Mouse (Mus musculus) stomach, postnatal 0 days (tissue): ENCODE measurements around the gene Ggta1. TPM values are rescaled to one million over a fixed set of nuclear protein-coding genes. Genes with fewer than 3 reads are reported as not detected.

Experiments used
- ATAC-seq: fragments of 200-750 bp; cut with Nextera tagmentation; 2 replicates; pipeline ENCODE4 v1.8.0; 2017; ENCODE audit not compliant: low FRiP score, low TSS enrichment
- DNase-seq: peaks from one replicate; pipeline ENCODE4 v3.0.0-alpha.2; 2016; ENCODE audit warnings: low spot score
- H3K27ac ChIP-seq: fragments of 300-500 bp; sonication (generic); replicated peaks from 2 replicates; pipeline ENCODE4 v1.5.1; 2014; ENCODE audit warnings: mild to moderate bottlenecking, control low read depth
- H3K27me3 ChIP-seq: fragments of 300-500 bp; sonication (generic); 2 replicates; pipeline ENCODE4 v1.6.1; 2014; ENCODE audit warnings: low read length; ENCODE audit not compliant: control insufficient read depth, insufficient read depth
- H3K36me3 ChIP-seq: fragments of 300-500 bp; sonication (generic); 2 replicates; pipeline ENCODE4 v1.6.1; 2014; ENCODE audit warnings: low read length, mixed read lengths; ENCODE audit not compliant: control insufficient read depth, insufficient read depth
- H3K4me1 ChIP-seq: fragments of 300-500 bp; sonication (generic); replicated peaks from 2 replicates; pipeline ENCODE4 v1.6.1; 2014; ENCODE audit warnings: antibody characterized with exemption; ENCODE audit not compliant: control insufficient read depth, insufficient read depth
- H3K4me2 ChIP-seq: fragments of 300-500 bp; sonication (generic); replicated peaks from 2 replicates; pipeline ENCODE4 v1.6.1; 2014; ENCODE audit warnings: low read depth, mild to moderate bottlenecking, control low read depth, moderate library complexity
- H3K4me3 ChIP-seq: fragments of 300-500 bp; sonication (generic); 2 replicates; pipeline ENCODE4 v1.5.1; 2014; ENCODE audit warnings: low read depth, low read length, control low read depth
- H3K9ac ChIP-seq: fragments of 300-500 bp; sonication (generic); 2 replicates; pipeline ENCODE4 v1.6.1; 2014; ENCODE audit warnings: mild to moderate bottlenecking, low read length, control low read depth, mixed read lengths
- H3K9me3 ChIP-seq: fragments of 300-500 bp; sonication (generic); 2 replicates; pipeline ENCODE4 v1.6.1; 2016; ENCODE audit warnings: low read length; ENCODE audit not compliant: control insufficient read depth
- CTCF ChIP-seq: IDR thresholded peaks from 2 replicates; pipeline ENCODE4 v1.5.1; 2016; ENCODE audit warnings: antibody characterized with exemption, low read depth, mild to moderate bottlenecking, moderate library complexity
- EP300 ChIP-seq: optimal IDR thresholded peaks from 2 replicates; pipeline ENCODE3; 2016; ENCODE audit warnings: antibody characterized with exemption
- WGBS: fragments of 180-500 bp; shearing (Covaris S2); extraction: QIAGEN DNeasy Blood & Tissue Kit; methylation state at CpG from one replicate; pipeline ENCODE4 v1.1.7; 2014; 5-methylcytosine and 5-hydroxymethylcytosine counted together
- polyA plus RNA-seq: library from polyadenylated mRNA; unstranded; fragments of >200 nt; fragmentation: Nextera tagmentation; extraction: Ambion mirVana; gene quantifications from 2 replicates; pipeline ENCODE4 v1.2.1, GENCODE M21; 2015

Ggta1 gene
- polyA plus RNA-seq, 1 experiment from 2014 or later = 11.5 TPM

DNA sequence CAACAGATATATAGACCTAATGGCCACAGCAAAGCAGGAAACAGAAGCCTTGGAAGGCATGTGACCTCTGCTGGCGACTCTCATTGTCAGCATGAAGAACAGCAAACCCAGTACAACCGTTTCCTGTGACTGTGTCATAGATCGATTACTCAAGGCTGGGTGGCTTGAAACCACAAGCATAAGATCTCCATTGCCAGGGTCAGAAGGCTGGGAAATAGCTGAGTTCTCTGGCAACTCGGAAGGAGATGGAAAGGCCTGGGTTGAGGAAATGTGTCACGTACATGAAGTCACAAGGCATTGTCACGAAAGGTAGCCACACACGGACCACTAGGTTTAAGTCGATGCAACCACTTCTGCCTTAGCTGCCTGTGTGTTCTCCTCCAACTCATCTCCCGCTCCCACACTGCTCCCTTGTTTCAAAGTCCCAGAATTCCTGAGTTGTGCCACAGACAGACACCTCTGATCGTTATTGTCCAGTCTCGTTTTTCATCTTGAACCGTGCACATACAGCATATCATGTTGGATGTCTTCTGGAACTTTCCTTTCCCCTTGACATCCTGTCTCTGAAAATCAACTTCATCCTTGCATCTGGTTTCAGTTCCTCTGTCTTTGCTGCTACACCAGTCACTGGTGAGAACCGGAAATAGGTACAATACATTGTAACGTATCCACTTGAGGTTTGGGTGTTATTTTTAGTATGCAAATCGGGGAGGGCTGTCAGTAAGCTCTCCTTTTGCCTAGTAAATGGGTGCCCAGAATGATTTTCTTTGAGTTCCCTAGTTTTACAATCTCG lies 32.7 kb upstream of the Ggta1 start:
- no peak overlapping the region for H3K4me2 ChIP-seq
- 0 out of 2 replicates have a peak, but pooled peaks cover 3% of the 10 kb centered on the region for H3K4me1 ChIP-seq
- ATAC-seq = no peak
- no peaks in the 10 kb centered on the region for H3K36me3 ChIP-seq
- peak overlapping the region; percentile 61 for H3K27ac ChIP-seq
- no peak for TF ChIP-seq EP300
- peak; percentile 40 for TF ChIP-seq CTCF
- no peak overlapping the region for H3K4me3 ChIP-seq
- H3K9ac ChIP-seq = no peak overlapping the region
- no peaks in the 10 kb centered on the region for H3K9me3 ChIP-seq
- no peak for DNase-seq
- H3K27me3 ChIP-seq = no peaks in the 10 kb centered on the region
- WGBS = 75% methylated on average over 16 of the region's 16 CpGs

DNA sequence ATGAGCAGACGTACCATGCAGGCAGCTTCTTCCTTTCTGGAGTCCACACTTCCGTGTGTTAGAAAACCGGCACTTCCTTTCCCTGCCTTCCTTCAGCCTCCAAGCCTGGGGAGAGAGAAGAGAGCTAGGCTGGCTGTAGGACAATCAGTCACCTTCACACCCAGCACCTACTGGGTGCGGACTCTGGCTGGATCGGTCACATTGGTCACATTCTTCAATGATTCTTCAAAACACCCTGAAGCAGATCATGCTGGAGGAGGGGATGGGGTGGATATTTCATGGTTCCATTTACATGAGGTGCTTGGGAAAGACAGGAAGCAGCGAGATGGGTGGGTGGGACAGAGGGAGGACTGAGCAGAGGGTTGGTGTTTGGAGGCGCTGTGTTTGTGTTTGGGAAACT lies 30.5 kb upstream of the Ggta1 start:
- Histone ChIP-seq H3K4me1 (peaks cover 3% of the 10 kb centered on the region; the same call in 1 of the 2 replicates), H3K4me3 (no peak overlapping the region), H3K9me3 (no peaks in the 10 kb centered on the region), H3K36me3 (no peaks in the 10 kb centered on the region), H3K4me2 (no peak overlapping the region), H3K27me3 (no peaks in the 10 kb centered on the region), H3K9ac (no peak overlapping the region), H3K27ac (no peak overlapping the region)
- DNase-seq (no peak), ATAC-seq (no peak)
- no peak for TF ChIP-seq CTCF
- no peak for TF ChIP-seq EP300
- WGBS = 88% methylated on average over 7 of the region's 7 CpGs

DNA sequence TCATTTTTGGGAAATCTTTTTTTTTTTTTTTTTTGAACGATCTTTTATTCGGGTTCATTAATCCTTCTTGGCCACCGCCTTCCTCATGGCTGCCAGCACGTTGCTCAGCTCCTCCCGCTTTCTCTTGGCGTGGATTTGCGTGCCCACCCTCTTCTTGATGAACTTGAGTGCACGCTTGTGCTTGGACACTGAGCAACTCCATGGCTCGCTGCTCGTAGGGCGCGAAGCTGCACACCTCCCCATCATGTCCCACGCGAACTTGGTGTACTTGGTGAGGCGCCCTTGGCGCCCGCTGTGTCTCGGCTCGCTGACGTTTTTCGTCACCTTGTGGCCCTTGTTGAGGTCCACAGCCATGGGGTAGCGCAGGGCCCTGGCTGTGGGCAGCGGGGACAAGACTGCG lies 28.1 kb upstream of the Ggta1 start:
- Histone ChIP-seq H3K27ac (peak overlapping the region; percentile 78; the same call in 1 of the 2 replicates), H3K4me2 (no peak overlapping the region)

DNA sequence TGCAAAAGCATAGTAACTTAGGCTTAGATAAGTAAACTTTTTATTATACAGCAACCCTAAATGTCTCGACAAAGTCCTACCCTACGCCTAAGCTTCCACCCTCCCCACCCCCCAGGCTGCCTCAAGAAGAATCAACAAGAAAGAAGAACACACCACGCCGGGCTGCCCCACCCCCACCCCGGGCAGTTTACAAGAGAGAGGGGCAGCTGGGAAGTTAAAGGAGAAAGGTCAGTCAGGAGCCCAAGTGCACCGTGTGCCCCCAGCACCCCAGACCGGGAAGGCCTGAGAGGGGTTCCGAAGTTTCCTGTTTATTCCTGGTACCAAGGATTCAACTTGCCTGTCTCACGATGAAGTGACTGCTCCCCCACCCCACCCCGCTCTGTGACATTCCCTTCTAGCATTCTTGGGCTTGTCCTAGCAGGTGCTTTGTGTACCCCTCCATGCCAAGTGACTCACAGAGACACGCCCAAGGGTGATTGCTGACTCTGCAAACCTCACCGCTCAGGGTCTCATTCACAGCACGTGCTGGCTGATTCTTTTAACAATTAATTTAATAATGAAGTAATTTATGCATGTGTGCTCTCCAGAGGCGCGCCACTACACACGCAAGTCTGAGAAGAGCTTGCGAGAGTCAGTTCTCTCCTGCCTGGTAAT lies 27.6 kb upstream of the Ggta1 start:
- Histone ChIP-seq H3K4me1 (no peaks in the 10 kb centered on the region; the same call in 1 of the 2 replicates), H3K4me2 (peak overlapping the region; percentile 34), H3K4me3 (no peak overlapping the region), H3K27me3 (no peaks in the 10 kb centered on the region), H3K9me3 (no peaks in the 10 kb centered on the region), H3K27ac (peak overlapping the region; percentile 78), H3K9ac (peak overlapping the region; percentile 35; the same call in 1 of the 2 replicates), H3K36me3 (no peaks in the 10 kb centered on the region)
- peak; percentile 67 for ATAC-seq
- 26% methylated on average over 17 of the region's 17 CpGs for WGBS
- DNase-seq = peak; percentile 61
- TF ChIP-seq CTCF (no peak), EP300 (peak; percentile 30)

More for the DNA sequence above, 28.1 kb upstream of the Ggta1 start:
- Histone ChIP-seq H3K9me3 (no peaks in the 10 kb centered on the region), H3K9ac (no peak overlapping the region), H3K27me3 (no peaks in the 10 kb centered on the region), H3K4me3 (no peak overlapping the region), H3K36me3 (no peaks in the 10 kb centered on the region), H3K4me1 (no peaks in the 10 kb centered on the region; the same call in 1 of the 2 replicates)
- WGBS = 82% methylated on average over 24 of the region's 24 CpGs
- DNase-seq = no peak
- ATAC-seq = no peak
- TF ChIP-seq CTCF (no peak), EP300 (no peak)

DNA sequence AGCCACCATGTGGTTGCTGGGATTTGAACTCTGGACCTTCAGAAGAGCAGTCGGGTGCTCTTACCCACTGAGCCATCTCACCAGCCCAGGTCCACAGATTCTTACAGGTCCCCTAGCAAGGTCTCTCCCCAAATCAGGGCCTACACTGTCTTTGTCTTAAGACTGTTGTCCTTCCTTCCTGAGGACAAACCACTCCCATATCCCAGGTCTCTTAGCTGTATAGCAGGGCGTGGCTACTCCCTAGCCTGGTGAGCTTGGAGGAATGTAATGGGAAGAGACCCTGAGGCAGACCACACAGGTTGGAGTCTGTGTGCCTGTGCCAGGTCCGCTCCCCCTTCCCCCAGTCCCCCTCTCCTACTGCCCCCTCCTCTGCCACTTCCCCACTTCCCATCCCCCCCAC lies 24.7 kb upstream of the Ggta1 start:
- Histone ChIP-seq H3K4me2 (no peak overlapping the region), H3K9ac (no peak overlapping the region), H3K9me3 (no peaks in the 10 kb centered on the region), H3K27me3 (no peaks in the 10 kb centered on the region), H3K27ac (no peak overlapping the region), H3K4me1 (no peaks in the 10 kb centered on the region; the same call in 1 of the 2 replicates), H3K36me3 (no peaks in the 10 kb centered on the region), H3K4me3 (no peak overlapping the region)
- DNase-seq = no peak
- 66% methylated on average over 3 of the region's 3 CpGs for WGBS
- no peak for ATAC-seq
- TF ChIP-seq EP300 (no peak), CTCF (no peak)
